Mouse (Mus musculus) MEL (cell line): ENCODE results near the gene Atp6v0b. TPM values are rescaled to one million over a fixed set of nuclear protein-coding genes. Genes with fewer than 3 reads are reported as not detected.

Source experiments
- DNase-seq: peaks from one replicate; pipeline ENCODE4 v3.0.0; 2011; ENCODE audit warnings: low read depth, low spot score
- H3K27ac ChIP-seq: 2 replicates; pipeline ENCODE4 v1.5.1; 2012; ENCODE audit warnings: low read depth, mild to moderate bottlenecking, control low read depth, low read length, moderate library complexity; ENCODE audit not compliant: control insufficient read depth
- H3K27me3 ChIP-seq, 2 experiments: fragments of 150-350 bp in 1 of 2; sonication (generic) in 1 of 2; 2 replicates each; pipeline ENCODE4 v1.6.1; 2012; ENCODE audit warnings: low read length in 2 of 2, mild to moderate bottlenecking in 2 of 2, improper control_type of control experiment in 1 of 2, moderate library complexity in 1 of 2; ENCODE audit not compliant: insufficient read depth in 2 of 2, control insufficient read depth in 1 of 2
- H3K36me3 ChIP-seq, 2 experiments: 2 replicates each; pipeline ENCODE4 v1.6.1; 2012 to 2014; ENCODE audit warnings: low read length in 2 of 2, improper control_type of control experiment in 1 of 2, inconsistent platforms in 1 of 2, mild to moderate bottlenecking in 1 of 2; ENCODE audit not compliant: insufficient read depth in 2 of 2, control insufficient read depth in 1 of 2
- H3K4me1 ChIP-seq, 2 experiments: fragments of 150-350 bp in 1 of 2; sonication (generic) in 1 of 2; 2 replicates each; pipeline ENCODE4 v1.6.1; 2012; ENCODE audit warnings: low read length in 2 of 2, improper control_type of control experiment in 1 of 2, mild to moderate bottlenecking in 1 of 2; ENCODE audit not compliant: insufficient read depth in 2 of 2, control insufficient read depth in 1 of 2
- H3K4me3 ChIP-seq, 2 experiments: fragments of 150-350 bp in 1 of 2; sonication (generic) in 1 of 2; 2 replicates each; pipeline ENCODE4 v1.5.1; 2012; ENCODE audit warnings: low read depth in 2 of 2, low read length in 2 of 2, mild to moderate bottlenecking in 2 of 2, moderate library complexity in 2 of 2, control low read depth in 1 of 2, improper control_type of control experiment in 1 of 2; ENCODE audit not compliant: control insufficient read depth in 1 of 2, insufficient read depth in 1 of 2
- H3K79me2 ChIP-seq: 2 replicates; pipeline ENCODE4 v1.6.1; 2012; ENCODE audit warnings: mild to moderate bottlenecking, low read length, moderate library complexity; ENCODE audit not compliant: control insufficient read depth, poor library complexity, insufficient read depth
- H3K9ac ChIP-seq: 2 replicates; pipeline ENCODE4 v1.6.1; 2012; ENCODE audit warnings: low read depth, mild to moderate bottlenecking, control low read depth, low read length, moderate library complexity; ENCODE audit not compliant: control insufficient read depth, poor library complexity, severe bottlenecking
- H3K9me3 ChIP-seq: fragments of 150-350 bp; sonication (generic); replicated peaks from 2 replicates; pipeline ENCODE4 v1.6.1; 2012; ENCODE audit warnings: mild to moderate bottlenecking, low read length, improper control_type of control experiment, moderate library complexity; ENCODE audit not compliant: insufficient read depth
- BHLHE40 ChIP-seq: IDR thresholded peaks from 2 replicates; pipeline ENCODE4 v1.6.1; 2012; ENCODE audit warnings: low read depth, mild to moderate bottlenecking, inconsistent platforms, low read length, improper control_type of control experiment, borderline replicate concordance
- CTCF ChIP-seq, 3 experiments: IDR thresholded peaks in 2 of 3; conservative IDR thresholded peaks in 1 of 3; 2 replicates each; pipeline ENCODE4 v1.5.1; 2011 to 2012; ENCODE audit warnings: low read length in 3 of 3, low read depth in 2 of 3, mild to moderate bottlenecking in 2 of 3, improper control_type of control experiment in 1 of 3, inconsistent platforms in 1 of 3, mixed read lengths in 1 of 3, moderate library complexity in 1 of 3; ENCODE audit not compliant: control insufficient read depth in 1 of 3, insufficient read depth in 1 of 3, poor library complexity in 1 of 3, severe bottlenecking in 1 of 3
- E2F4 ChIP-seq: IDR thresholded peaks from 2 replicates; pipeline ENCODE4 v1.6.1; 2011; ENCODE audit warnings: low read depth, low read length, improper control_type of control experiment, borderline replicate concordance
- ELF1 ChIP-seq: IDR thresholded peaks from 2 replicates; pipeline ENCODE4 v1.6.1; 2014; ENCODE audit warnings: low read depth, mild to moderate bottlenecking, inconsistent platforms, low read length, improper control_type of control experiment, moderate library complexity
- GATA1 ChIP-seq: IDR thresholded peaks from 2 replicates; pipeline ENCODE4 v1.6.1; 2011; ENCODE audit warnings: low read depth, low read length, improper control_type of control experiment
- HCFC1 ChIP-seq: IDR thresholded peaks from 2 replicates; pipeline ENCODE4 v1.6.1; 2012; ENCODE audit warnings: low read depth, mild to moderate bottlenecking, inconsistent platforms, low read length, improper control_type of control experiment, moderate library complexity
- MAZ ChIP-seq: IDR thresholded peaks from 2 replicates; pipeline ENCODE4 v1.6.1; 2012; ENCODE audit warnings: low read depth, mild to moderate bottlenecking, inconsistent platforms, low read length, improper control_type of control experiment
- MXI1 ChIP-seq: IDR thresholded peaks from 2 replicates; pipeline ENCODE4 v1.6.1; 2011; ENCODE audit warnings: mild to moderate bottlenecking, low read depth, low read length, improper control_type of control experiment
- NELFE ChIP-seq: IDR thresholded peaks from 2 replicates; pipeline ENCODE4 v1.6.1; 2011; ENCODE audit warnings: low read depth, low read length, improper control_type of control experiment
- NRF1 ChIP-seq: IDR thresholded peaks from 2 replicates; pipeline ENCODE4 v1.6.1; 2014; ENCODE audit warnings: low read depth, mild to moderate bottlenecking, inconsistent platforms, low read length, improper control_type of control experiment, moderate library complexity; ENCODE audit not compliant: poor library complexity, insufficient read depth, severe bottlenecking
- POLR2AphosphoS2 ChIP-seq: IDR thresholded peaks from 2 replicates; pipeline ENCODE4 v1.6.1; 2011; ENCODE audit warnings: low read length, improper control_type of control experiment
- RAD21 ChIP-seq: IDR thresholded peaks from 2 replicates; pipeline ENCODE4 v1.6.1; 2011; ENCODE audit warnings: mild to moderate bottlenecking, low read depth, low read length, improper control_type of control experiment
- SMC3 ChIP-seq: IDR thresholded peaks from 2 replicates; pipeline ENCODE4 v1.6.1; 2011; ENCODE audit warnings: low read depth, low read length, improper control_type of control experiment
- ZMIZ1 ChIP-seq: IDR thresholded peaks from 2 replicates; pipeline ENCODE4 v1.6.1; 2012; ENCODE audit warnings: low read depth, mild to moderate bottlenecking, inconsistent platforms, low read length, improper control_type of control experiment, moderate library complexity
- ZNF384 ChIP-seq: IDR thresholded peaks from 2 replicates; pipeline ENCODE4 v1.6.1; 2012; ENCODE audit warnings: low read depth, mild to moderate bottlenecking, inconsistent platforms, low read length, improper control_type of control experiment
- polyA plus RNA-seq, 2 experiments: library from polyadenylated mRNA; stranded (reverse) in 1 of 2; unstranded in 1 of 2; fragments of >175 nt in 1 of 2; fragments of >200 nt in 1 of 2; gene quantifications; 2 replicates each; pipeline versions ENCODE4 v1.2.1 to v1.2.4; 2012; ENCODE audit warnings: low replicate concordance in 2 of 2, low read depth in 1 of 2; ENCODE audit not compliant: insufficient read length in 2 of 2, insufficient read depth in 1 of 2, missing spikeins in 1 of 2
- total RNA-seq: library from RNA; depleted of rRNA; stranded (reverse); fragments of 300-350 nt; gene quantifications from 2 replicates; pipeline ENCODE4 v1.2.3, GENCODE M21; 2012

The Atp6v0b gene
- total and polyA plus RNA-seq, 3 experiments: 286 to 343 TPM; not detected in 1

DNA sequence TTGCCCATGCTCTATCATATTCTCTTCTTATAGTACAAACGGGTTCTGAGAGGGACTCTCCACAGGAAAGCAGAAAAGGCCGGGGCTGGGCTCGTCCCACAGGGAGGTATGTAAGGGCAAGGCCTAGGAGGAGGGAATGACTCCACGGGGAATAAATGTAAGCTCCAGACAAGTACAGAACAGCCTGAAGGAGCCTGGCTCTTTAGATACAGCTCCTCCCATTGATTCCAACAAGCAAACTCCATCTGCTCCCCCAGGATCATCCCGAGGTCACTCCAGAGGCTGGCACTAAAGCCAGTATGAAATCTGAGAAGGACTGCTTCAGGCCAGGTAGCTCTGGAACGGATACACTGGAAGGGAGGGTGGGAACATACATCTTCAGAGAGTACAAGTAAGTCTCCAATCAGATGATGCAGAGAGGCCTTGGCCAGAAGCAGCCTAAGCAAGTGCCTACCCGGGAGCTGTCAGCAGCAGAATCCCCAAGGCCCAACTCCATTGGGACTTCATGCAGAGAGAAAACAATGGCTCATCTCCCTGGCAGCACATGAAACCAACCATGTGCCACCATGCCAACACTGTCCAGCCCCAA is 25.6 kb upstream of the Atp6v0b start:
- Histone ChIP-seq H3K9ac (no peak overlapping the region), H3K4me3 (no peak overlapping the region), H3K27me3 (no peaks in the 10 kb centered on the region), H3K4me1 (peaks cover 6 to 26% of the 10 kb centered on the region in 2 experiments; a peak in 3 of 4 replicates), H3K79me2 (peaks cover 41% of the 10 kb centered on the region), H3K36me3 (peaks cover 0 to 27% of the 10 kb centered on the region in 2 experiments; a peak in 2 of 4 replicates), H3K27ac (no peak overlapping the region), H3K9me3 (no peaks in the 10 kb centered on the region)
- TF ChIP-seq RAD21 (no peak), NRF1 (no peak), NELFE (no peak), E2F4 (no peak)
- DNase-seq: no peak

DNA sequence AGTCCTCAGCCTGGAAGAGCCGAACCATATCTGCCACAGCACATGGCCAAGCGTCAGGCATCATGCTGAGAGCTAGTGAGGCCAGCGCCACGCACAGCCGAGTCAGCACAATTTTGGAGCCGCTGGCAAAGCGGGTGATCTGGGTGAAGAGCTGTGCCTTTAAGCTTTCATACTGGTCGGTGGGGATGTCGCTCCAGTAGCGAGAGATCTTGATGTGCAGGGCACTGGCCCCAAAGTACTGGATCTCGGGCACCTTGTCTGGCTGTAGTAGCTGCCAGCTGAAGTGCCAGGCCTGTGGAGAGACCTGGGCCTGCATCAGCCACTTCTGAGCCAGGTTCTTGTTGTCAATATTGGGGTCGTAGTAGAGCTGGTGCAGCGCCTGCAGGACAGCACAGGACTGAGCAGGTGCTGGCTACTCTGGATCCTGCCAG is 25.0 kb upstream of the Atp6v0b start:
- Histone ChIP-seq H3K36me3 (peaks cover 0 to 21% of the 10 kb centered on the region in 2 experiments; a peak in 2 of 4 replicates), H3K27me3 (no peaks in the 10 kb centered on the region), H3K4me1 (peaks cover 3 to 20% of the 10 kb centered on the region in 2 experiments; a peak in 3 of 4 replicates), H3K27ac (no peak overlapping the region), H3K4me3 (no peak overlapping the region)
- TF ChIP-seq GATA1: no peak
- TF ChIP-seq ZMIZ1: no peak
- TF ChIP-seq SMC3: no peak
- TF ChIP-seq POLR2AphosphoS2: no peak
- TF ChIP-seq BHLHE40: no peak
- no peak for TF ChIP-seq MAZ
- TF ChIP-seq NELFE: no peak
- TF ChIP-seq HCFC1: no peak
- TF ChIP-seq, all 39 proteins: peak for 0
- no peak for DNase-seq
- no peak overlapping the region for H3K9ac ChIP-seq
- peaks cover 41% of the 10 kb centered on the region for H3K79me2 ChIP-seq
- H3K9me3 ChIP-seq: no peaks in the 10 kb centered on the region

DNA sequence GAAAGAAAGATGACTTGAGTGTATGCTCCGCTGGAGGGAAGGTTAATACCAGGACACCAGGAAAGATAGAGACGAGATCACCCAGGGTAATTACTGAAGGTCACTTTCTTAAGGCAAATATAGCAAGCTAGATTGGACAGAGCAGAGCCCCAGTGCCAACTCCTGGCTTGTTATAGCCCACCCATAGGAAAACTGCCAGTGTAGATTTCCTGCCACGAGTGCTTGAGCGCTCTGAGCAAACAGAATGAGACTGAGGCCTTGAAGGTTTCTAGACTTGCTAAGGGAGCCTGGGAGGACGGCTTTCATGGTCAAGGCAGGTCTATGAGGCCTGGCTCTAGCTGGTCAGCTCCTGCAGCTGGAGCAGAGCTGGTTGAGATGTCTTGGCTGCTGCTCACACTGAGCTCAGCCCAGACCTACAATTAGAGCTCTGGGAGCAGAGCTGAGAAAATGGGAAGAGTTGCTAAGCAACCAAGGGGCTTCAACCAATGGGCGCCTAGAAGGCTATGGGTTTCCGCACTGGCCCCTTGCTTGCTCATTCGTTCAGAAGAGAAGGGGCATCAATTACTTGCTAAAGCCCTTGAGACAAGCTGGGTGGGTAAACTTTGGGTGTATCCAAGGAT is 21.8 kb upstream of the Atp6v0b start:
- no peak overlapping the region for H3K9ac ChIP-seq
- DNase-seq: no peak
- no peaks in the 10 kb centered on the region for H3K27me3 ChIP-seq
- H3K27ac ChIP-seq: no peak overlapping the region
- no peaks in the 10 kb centered on the region for H3K9me3 ChIP-seq
- H3K4me3 ChIP-seq: no peak overlapping the region
- TF ChIP-seq ZNF384 (no peak), ELF1 (no peak), MXI1 (no peak), CTCF (IDR thresholded peaks at IDR 0.05 in 2 of 3, conservative IDR thresholded peaks at IDR 0.05 in 1 of 3; ENCODE audit: control insufficient read depth in 1 of 3, insufficient read depth in 1 of 3, low read depth in 2 of 3, low read length in 3 of 3, poor library complexity in 1 of 3, severe bottlenecking in 1 of 3) (no peak), E2F4 (no peak)
- peaks cover 0 to 12% of the 10 kb centered on the region in 2 experiments; a peak in 2 of 4 replicates for H3K4me1 ChIP-seq
- H3K36me3 ChIP-seq: peaks cover 0 to 11% of the 10 kb centered on the region in 2 experiments; a peak in 3 of 4 replicates
- H3K79me2 ChIP-seq: peaks cover 31% of the 10 kb centered on the region
